Mouse (Mus musculus): ENCODE results near the gene Dtx3. TPM values are rescaled to one million over a fixed set of nuclear protein-coding genes. Genes with fewer than 3 reads are reported as not detected.

Gene Dtx3
- polyA plus RNA-seq, 1 experiment from 2014 or later = 79.4 TPM

DNA sequence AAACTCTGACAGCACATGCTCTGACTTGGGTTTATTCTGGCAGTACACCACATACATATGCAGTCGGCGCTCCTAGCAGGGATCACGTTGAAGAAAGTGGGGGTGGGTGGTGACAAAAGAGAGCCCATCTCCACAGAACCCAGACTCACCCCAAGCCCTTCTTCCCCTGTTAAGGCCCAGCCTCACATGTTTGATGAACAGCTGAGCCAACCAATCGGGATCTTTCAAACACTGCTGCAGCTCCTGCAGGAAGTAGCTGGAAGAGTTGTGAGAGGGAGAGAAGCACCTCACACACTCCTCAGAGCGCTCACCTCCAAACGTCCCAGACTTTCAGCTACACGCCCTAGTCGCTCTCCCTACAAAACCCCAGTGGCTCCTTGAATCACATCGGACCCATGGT is 10.4 kb downstream of the Dtx3 start:
- H3K4me3 ChIP-seq (replicated peaks; ENCODE audit: low read length) = no peak overlapping the region
- no peak overlapping the region for H3K9ac ChIP-seq (ENCODE audit: low read length)
- no peak for ATAC-seq (ENCODE audit: insufficient read depth, low FRiP score)
- 71% methylated on average over 9 of the region's 9 CpGs for WGBS
- peaks cover 19% of the 10 kb centered on the region for H3K27me3 ChIP-seq (ENCODE audit: control insufficient read depth, insufficient read depth, low read length)
- no peak overlapping the region for H3K27ac ChIP-seq (ENCODE audit: low read length)
- peaks cover 8% of the 10 kb centered on the region; the same call in 1 of the 2 replicates for H3K36me3 ChIP-seq (ENCODE audit: control insufficient read depth, insufficient read depth, low read length)
- H3K4me1 ChIP-seq (ENCODE audit: control insufficient read depth, insufficient read depth, low read length) = peaks cover 13% of the 10 kb centered on the region
- H3K4me2 ChIP-seq (ENCODE audit: low read depth, low read length) = no peak overlapping the region
- H3K9me3 ChIP-seq (replicated peaks; ENCODE audit: control insufficient read depth, low read length) = 0 out of 2 replicates have a peak, but pooled peaks cover 3% of the 10 kb centered on the region

DNA sequence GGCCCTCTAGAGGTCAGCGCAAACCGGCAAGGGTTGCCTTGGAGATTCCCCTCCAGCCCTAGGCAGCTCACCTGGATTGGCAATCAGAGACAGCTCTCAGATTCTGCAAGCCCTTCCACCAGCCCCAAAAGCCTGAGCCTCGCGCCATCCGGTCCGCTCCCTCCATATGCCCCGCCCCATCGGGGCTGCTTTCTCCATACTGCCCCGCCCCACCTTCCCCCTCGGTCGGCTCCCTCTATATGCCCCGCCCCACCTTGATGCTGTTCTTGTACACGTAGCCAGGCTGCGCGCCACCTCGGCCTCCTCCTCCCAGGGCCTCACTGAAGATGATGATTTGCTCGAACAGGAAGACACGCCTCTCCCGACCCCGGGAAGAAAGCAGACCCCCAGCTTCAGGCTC is 11.8 kb downstream of the Dtx3 start:
- Histone ChIP-seq H3K4me1 (ENCODE audit: control insufficient read depth, insufficient read depth, low read length) (peaks cover 14% of the 10 kb centered on the region), H3K4me3 (replicated peaks; ENCODE audit: low read length) (no peak overlapping the region), H3K4me2 (ENCODE audit: low read depth, low read length) (peak overlapping the region; percentile 35), H3K9me3 (replicated peaks; ENCODE audit: control insufficient read depth, low read length) (0 out of 2 replicates have a peak, but pooled peaks cover 3% of the 10 kb centered on the region), H3K9ac (ENCODE audit: low read length) (no peak overlapping the region), H3K27ac (ENCODE audit: low read length) (no peak overlapping the region), H3K36me3 (ENCODE audit: control insufficient read depth, insufficient read depth, low read length) (peaks cover 8% of the 10 kb centered on the region; the same call in 1 of the 2 replicates), H3K27me3 (ENCODE audit: control insufficient read depth, insufficient read depth, low read length) (peaks cover 33% of the 10 kb centered on the region)
- no peak for ATAC-seq (ENCODE audit: insufficient read depth, low FRiP score)
- WGBS = 14% methylated on average over 20 of the region's 20 CpGs

DNA sequence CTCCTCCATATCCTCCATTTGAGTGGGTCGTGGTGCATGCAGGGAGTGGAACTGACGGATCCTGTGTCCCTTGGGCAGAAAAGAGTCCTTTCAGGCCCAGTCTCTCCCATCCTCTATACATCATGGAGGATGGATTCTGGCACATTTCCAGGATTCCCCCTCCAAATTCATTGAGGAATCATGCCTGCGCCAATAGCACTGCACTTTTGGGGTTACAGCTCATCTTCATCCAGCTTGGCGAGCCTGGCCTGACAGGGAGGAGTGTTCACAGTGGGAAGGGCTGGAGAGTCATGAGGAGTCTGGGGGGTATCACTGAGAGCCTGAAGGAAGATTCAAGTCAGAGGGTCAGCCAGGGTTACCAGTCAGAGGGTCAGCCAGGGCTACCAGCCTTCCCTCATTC is 12.9 kb downstream of the Dtx3 start:
- peaks cover 8% of the 10 kb centered on the region; the same call in 1 of the 2 replicates for H3K36me3 ChIP-seq (ENCODE audit: control insufficient read depth, insufficient read depth, low read length)
- no peak overlapping the region for H3K27ac ChIP-seq (ENCODE audit: low read length)
- peaks cover 18% of the 10 kb centered on the region for H3K4me1 ChIP-seq (ENCODE audit: control insufficient read depth, insufficient read depth, low read length)
- 76% methylated on average over 4 of the region's 4 CpGs for WGBS
- H3K4me2 ChIP-seq (ENCODE audit: low read depth, low read length) = no peak overlapping the region
- H3K9me3 ChIP-seq (replicated peaks; ENCODE audit: control insufficient read depth, low read length) = 0 out of 2 replicates have a peak, but pooled peaks cover 3% of the 10 kb centered on the region
- peaks cover 40% of the 10 kb centered on the region for H3K27me3 ChIP-seq (ENCODE audit: control insufficient read depth, insufficient read depth, low read length)
- ATAC-seq (ENCODE audit: insufficient read depth, low FRiP score) = no peak
- H3K4me3 ChIP-seq (replicated peaks; ENCODE audit: low read length) = no peak overlapping the region
- no peak overlapping the region for H3K9ac ChIP-seq (ENCODE audit: low read length)

DNA sequence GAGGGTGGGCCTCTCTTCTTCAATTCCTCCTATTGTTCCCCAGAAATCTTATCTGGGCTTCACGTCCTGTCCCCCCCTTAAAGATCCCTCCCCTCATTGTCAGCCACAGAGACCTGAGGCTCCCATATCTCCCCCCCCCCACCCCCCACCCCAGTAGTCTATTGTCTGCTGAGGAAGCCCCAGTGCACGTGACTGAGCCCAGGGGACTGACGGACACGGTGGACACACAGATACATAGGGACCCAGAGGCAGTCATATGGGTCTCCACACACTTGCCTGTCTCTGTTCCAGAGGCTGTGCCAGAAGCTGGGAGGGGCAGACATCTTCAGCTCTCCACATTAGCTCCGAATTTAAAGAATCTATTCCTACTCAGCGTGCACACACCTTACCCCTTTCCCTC is 14.0 kb downstream of the Dtx3 start:
- ATAC-seq (ENCODE audit: insufficient read depth, low FRiP score) = no peak
- 68% methylated on average over 6 of the region's 6 CpGs for WGBS
- H3K9me3 ChIP-seq (replicated peaks; ENCODE audit: control insufficient read depth, low read length) = 0 out of 2 replicates have a peak, but pooled peaks cover under 1% of the 10 kb centered on the region
- H3K9ac ChIP-seq (ENCODE audit: low read length) = no peak overlapping the region
- H3K27ac ChIP-seq (ENCODE audit: low read length) = no peak overlapping the region
- peaks cover 45% of the 10 kb centered on the region for H3K27me3 ChIP-seq (ENCODE audit: control insufficient read depth, insufficient read depth, low read length)
- H3K4me3 ChIP-seq (replicated peaks; ENCODE audit: low read length) = no peak overlapping the region
- no peak overlapping the region for H3K4me2 ChIP-seq (ENCODE audit: low read depth, low read length)
- peaks cover 15% of the 10 kb centered on the region for H3K4me1 ChIP-seq (ENCODE audit: control insufficient read depth, insufficient read depth, low read length)
- H3K36me3 ChIP-seq (ENCODE audit: control insufficient read depth, insufficient read depth, low read length) = peaks cover 3% of the 10 kb centered on the region; the same call in 1 of the 2 replicates

DNA sequence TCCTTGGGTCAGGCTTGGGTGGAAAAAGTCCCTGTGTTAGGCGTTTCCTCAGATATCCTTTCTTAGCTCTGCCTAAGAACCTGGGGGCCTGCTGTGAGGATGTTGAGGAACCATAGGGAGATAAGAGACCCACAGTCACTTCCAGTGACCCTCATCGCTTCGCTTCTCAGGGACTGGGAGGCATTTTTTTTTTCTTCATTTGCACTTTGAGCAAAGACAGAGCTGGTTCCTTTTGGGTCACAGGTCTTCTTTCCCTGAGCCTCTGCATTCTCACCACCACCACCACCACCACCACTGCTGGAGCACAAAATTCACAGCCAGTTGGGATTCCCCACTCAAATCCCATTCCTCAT is 14.9 kb downstream of the Dtx3 start:
- H3K4me2 ChIP-seq (ENCODE audit: low read depth, low read length) = peak overlapping the region; percentile 34; the same call in 1 of the 2 replicates
- H3K4me1 ChIP-seq (ENCODE audit: control insufficient read depth, insufficient read depth, low read length) = peaks cover 15% of the 10 kb centered on the region
- peaks cover 48% of the 10 kb centered on the region for H3K27me3 ChIP-seq (ENCODE audit: control insufficient read depth, insufficient read depth, low read length)
- H3K9ac ChIP-seq (ENCODE audit: low read length) = no peak overlapping the region
- no peak overlapping the region for H3K4me3 ChIP-seq (replicated peaks; ENCODE audit: low read length)
- ATAC-seq (ENCODE audit: insufficient read depth, low FRiP score) = no peak
- 35% methylated on average over 3 of the region's 3 CpGs for WGBS
- H3K9me3 ChIP-seq (replicated peaks; ENCODE audit: control insufficient read depth, low read length) = no peaks in the 10 kb centered on the region
- no peak overlapping the region for H3K27ac ChIP-seq (ENCODE audit: low read length)
- H3K36me3 ChIP-seq (ENCODE audit: control insufficient read depth, insufficient read depth, low read length) = no peaks in the 10 kb centered on the region

DNA sequence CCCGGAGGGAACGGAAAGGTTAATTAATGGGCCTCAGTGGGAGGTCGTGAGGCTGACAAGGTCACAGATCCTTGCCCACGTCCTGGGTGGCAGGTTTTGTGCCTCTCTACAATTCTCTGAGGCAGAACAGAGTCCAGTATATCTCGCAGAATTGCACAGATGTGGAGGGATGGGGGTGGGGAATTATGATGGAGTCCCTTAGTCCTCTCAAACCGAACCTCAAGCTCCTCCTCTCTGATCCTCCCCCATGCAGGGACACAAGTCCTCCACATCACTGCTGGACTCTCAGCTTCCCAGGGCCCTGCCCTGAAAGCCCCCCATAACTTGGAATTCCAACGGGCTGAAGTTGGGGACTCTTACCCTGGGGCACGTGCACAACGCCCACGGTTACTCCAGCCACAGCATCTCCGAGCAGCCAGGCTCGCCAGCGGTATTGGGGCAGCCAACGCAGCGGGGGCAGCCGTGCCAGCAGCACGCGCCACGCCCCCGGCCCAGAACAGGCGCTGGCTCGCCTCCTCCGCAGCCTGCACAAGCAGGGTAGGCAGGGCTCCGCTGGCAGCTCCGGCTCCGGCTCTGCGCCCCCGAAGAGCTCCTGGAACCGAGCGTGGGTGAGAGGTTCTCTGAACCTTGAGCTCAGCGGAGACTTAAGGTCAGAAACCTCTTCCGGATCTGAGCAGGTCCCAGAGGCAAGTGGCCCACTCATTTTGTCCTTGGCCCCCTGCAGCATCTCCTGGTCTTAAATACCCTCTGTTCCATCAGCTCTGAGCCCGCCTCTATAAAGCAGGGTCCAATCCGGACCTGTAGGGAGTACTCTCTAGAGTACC is 15.4 kb downstream of the Dtx3 start, which contains the start of gene Slc26a10:
Gene Slc26a10, minus strand, starts transcription at position 775 of the 824 bp plus-strand sequence.
- Histone ChIP-seq H3K4me2 (ENCODE audit: low read depth, low read length) (peak within 1 kb of the TSS; percentile 34), H3K27me3 (ENCODE audit: control insufficient read depth, insufficient read depth, low read length) (peaks cover 48% of the 10 kb centered on the region), H3K36me3 (ENCODE audit: control insufficient read depth, insufficient read depth, low read length) (no peaks in the 10 kb centered on the region), H3K27ac (ENCODE audit: low read length) (no peak within 1 kb of the TSS), H3K9ac (ENCODE audit: low read length) (peak within 1 kb of the TSS; percentile 38; the same call in 1 of the 2 replicates), H3K4me1 (ENCODE audit: control insufficient read depth, insufficient read depth, low read length) (peaks cover 15% of the 10 kb centered on the region), H3K9me3 (replicated peaks; ENCODE audit: control insufficient read depth, low read length) (no peaks in the 10 kb centered on the region), H3K4me3 (replicated peaks; ENCODE audit: low read length) (peak within 1 kb of the TSS; percentile 10; the same call in 1 of the 2 replicates)
- no peak for ATAC-seq (ENCODE audit: insufficient read depth, low FRiP score)
- WGBS = 4% methylated on average over 34 of the region's 34 CpGs

DNA sequence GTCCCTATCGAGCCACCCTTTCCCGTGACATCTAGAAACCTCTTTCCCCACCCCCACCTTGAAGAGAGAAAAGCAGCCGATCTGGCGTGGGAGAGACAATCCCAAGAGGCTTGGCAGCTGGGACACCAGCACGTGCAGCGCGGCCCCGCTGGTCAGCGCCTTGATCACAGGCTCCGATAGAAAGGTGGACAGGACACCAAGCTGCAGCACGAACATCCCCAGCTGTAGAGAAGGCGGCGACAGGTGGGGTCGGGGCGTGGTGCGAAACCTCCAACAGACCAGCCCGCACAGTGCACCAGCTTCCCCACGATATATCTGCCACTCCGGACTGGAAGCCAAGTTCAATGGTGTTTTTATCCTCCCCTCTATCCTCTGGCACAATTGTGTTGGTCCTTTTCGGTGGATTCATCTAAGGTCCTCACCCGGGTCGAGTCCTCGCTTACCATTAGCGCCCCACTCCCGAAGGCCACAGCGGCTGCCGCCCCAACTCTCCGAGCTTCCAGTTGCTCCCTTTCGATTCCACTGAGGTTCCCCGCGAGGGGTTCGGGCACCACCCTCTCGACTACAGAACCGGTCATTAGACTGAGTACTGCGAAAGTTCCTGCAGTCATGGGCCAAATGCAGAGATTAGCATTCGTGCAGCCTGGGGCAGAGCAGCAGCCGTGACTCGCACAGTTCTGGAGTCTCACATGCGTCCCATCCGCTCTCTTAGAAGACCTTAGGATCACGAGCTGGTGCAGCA is 17.1 kb downstream of the Dtx3 start:
- H3K36me3 ChIP-seq (ENCODE audit: control insufficient read depth, insufficient read depth, low read length) = no peaks in the 10 kb centered on the region
- peaks cover 15% of the 10 kb centered on the region for H3K4me1 ChIP-seq (ENCODE audit: control insufficient read depth, insufficient read depth, low read length)
- H3K9me3 ChIP-seq (replicated peaks; ENCODE audit: control insufficient read depth, low read length) = no peaks in the 10 kb centered on the region
- 5% methylated on average over 41 of the region's 41 CpGs for WGBS
- H3K4me3 ChIP-seq (replicated peaks; ENCODE audit: low read length) = peak overlapping the region; percentile 37
- no peak overlapping the region for H3K27ac ChIP-seq (ENCODE audit: low read length)
- H3K4me2 ChIP-seq (ENCODE audit: low read depth, low read length) = peak overlapping the region; percentile 59
- H3K9ac ChIP-seq (ENCODE audit: low read length) = peak overlapping the region; percentile 49
- no peak for ATAC-seq (ENCODE audit: insufficient read depth, low FRiP score)
- peaks cover 48% of the 10 kb centered on the region for H3K27me3 ChIP-seq (ENCODE audit: control insufficient read depth, insufficient read depth, low read length)

DNA sequence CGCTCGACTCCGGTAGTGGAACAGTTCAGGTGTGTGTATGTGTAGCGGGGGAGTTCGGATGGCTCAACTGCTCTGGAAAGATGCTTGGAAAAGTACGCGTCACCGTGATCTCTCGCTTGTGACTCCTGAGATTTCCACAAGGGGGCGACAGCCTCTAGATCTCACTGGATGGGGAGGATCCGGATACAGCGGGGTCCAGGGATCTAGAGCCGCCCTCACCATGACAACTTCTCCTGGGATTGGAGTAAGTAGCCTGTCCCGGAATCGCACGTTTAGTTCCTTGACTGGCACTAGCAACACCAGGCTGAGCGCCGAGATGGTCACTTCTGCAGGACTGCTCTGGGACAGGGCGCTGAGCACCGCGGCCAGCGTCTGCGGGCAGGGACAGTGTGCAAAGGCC is 17.8 kb downstream of the Dtx3 start:
- no peaks in the 10 kb centered on the region for H3K36me3 ChIP-seq (ENCODE audit: control insufficient read depth, insufficient read depth, low read length)
- H3K4me2 ChIP-seq (ENCODE audit: low read depth, low read length) = peak overlapping the region; percentile 59
- peak overlapping the region; percentile 37 for H3K4me3 ChIP-seq (replicated peaks; ENCODE audit: low read length)
- no peaks in the 10 kb centered on the region for H3K9me3 ChIP-seq (replicated peaks; ENCODE audit: control insufficient read depth, low read length)
- peak; percentile 56; the same call in 1 of the 2 replicates for ATAC-seq (ENCODE audit: insufficient read depth, low FRiP score)
- peaks cover 48% of the 10 kb centered on the region for H3K27me3 ChIP-seq (ENCODE audit: control insufficient read depth, insufficient read depth, low read length)
- H3K9ac ChIP-seq (ENCODE audit: low read length) = peak overlapping the region; percentile 49
- WGBS = 1% methylated on average over 23 of the region's 23 CpGs
- peaks cover 15% of the 10 kb centered on the region for H3K4me1 ChIP-seq (ENCODE audit: control insufficient read depth, insufficient read depth, low read length)
- no peak overlapping the region for H3K27ac ChIP-seq (ENCODE audit: low read length)

DNA sequence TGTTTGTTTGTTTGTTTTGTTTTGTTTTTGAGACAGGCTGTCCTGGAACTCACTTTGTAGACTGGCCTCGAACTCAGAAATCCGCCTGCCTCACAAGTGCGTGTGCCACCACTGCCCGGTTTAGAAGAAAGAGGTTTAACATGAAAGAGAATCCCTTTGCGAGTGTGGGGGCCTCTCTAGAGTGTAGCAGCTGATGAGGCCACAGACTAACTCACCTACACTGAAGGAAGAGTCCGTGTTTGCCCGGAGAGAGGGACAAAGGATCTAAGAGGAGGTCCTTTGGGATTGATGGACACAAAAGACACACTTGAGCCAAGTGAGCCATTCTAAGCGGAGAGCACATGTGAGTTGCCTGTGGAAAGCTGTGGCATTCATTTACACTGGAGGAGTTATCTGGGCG is 18.3 kb downstream of the Dtx3 start:
- Histone ChIP-seq H3K4me2 (ENCODE audit: low read depth, low read length) (no peak overlapping the region), H3K9ac (ENCODE audit: low read length) (no peak overlapping the region), H3K4me3 (replicated peaks; ENCODE audit: low read length) (no peak overlapping the region), H3K36me3 (ENCODE audit: control insufficient read depth, insufficient read depth, low read length) (no peaks in the 10 kb centered on the region), H3K4me1 (ENCODE audit: control insufficient read depth, insufficient read depth, low read length) (peaks cover 15% of the 10 kb centered on the region), H3K27ac (ENCODE audit: low read length) (no peak overlapping the region), H3K9me3 (replicated peaks; ENCODE audit: control insufficient read depth, low read length) (no peaks in the 10 kb centered on the region), H3K27me3 (ENCODE audit: control insufficient read depth, insufficient read depth, low read length) (peaks cover 48% of the 10 kb centered on the region)
- 23% methylated on average over 9 of the region's 9 CpGs for WGBS
- no peak for ATAC-seq (ENCODE audit: insufficient read depth, low FRiP score)

Measured in stomach, embryonic 16.5 days (tissue).